Mouse (Mus musculus) embryonic facial prominence, embryonic 15.5 days (tissue): ENCODE measurements around the gene Sos2. TPM values are rescaled to one million over a fixed set of nuclear protein-coding genes. Genes with fewer than 3 reads are reported as not detected.

ENCODE experiments used
- ATAC-seq: fragments of 200-750 bp; cut with Nextera tagmentation; 2 replicates; pipeline ENCODE4 v1.8.0; 2017; ENCODE audit warnings: low read depth, moderate TSS enrichment; ENCODE audit not compliant: insufficient number of reproducible peaks, low FRiP score, low TSS enrichment
- H3K27ac ChIP-seq: fragments of 300-500 bp; sonication (generic); replicated peaks from 2 replicates; pipeline ENCODE4 v1.5.1; 2015; ENCODE audit warnings: mild to moderate bottlenecking, inconsistent platforms
- H3K27me3 ChIP-seq: fragments of 300-500 bp; sonication (generic); 2 replicates; pipeline ENCODE4 v1.6.1; 2015; ENCODE audit warnings: inconsistent platforms
- H3K36me3 ChIP-seq: fragments of 300-500 bp; sonication (generic); 2 replicates; pipeline ENCODE4 v1.6.1; 2015; ENCODE audit warnings: mild to moderate bottlenecking, inconsistent platforms
- H3K4me1 ChIP-seq: fragments of 300-500 bp; sonication (generic); 2 replicates; pipeline ENCODE4 v1.6.1; 2015; ENCODE audit warnings: inconsistent platforms
- H3K4me2 ChIP-seq: fragments of 300-500 bp; sonication (generic); replicated peaks from 2 replicates; pipeline ENCODE4 v1.6.1; 2015; ENCODE audit warnings: mild to moderate bottlenecking, inconsistent platforms
- H3K4me3 ChIP-seq: fragments of 300-500 bp; sonication (generic); replicated peaks from 2 replicates; pipeline ENCODE4 v1.5.1; 2015; ENCODE audit warnings: mild to moderate bottlenecking, inconsistent platforms
- H3K9ac ChIP-seq: fragments of 300-500 bp; sonication (generic); 2 replicates; pipeline ENCODE4 v1.6.1; 2015; ENCODE audit warnings: inconsistent platforms
- H3K9me3 ChIP-seq: fragments of 300-500 bp; sonication (generic); replicated peaks from 2 replicates; pipeline ENCODE4 v1.6.1; 2016; ENCODE audit warnings: inconsistent platforms
- WGBS: fragments of 180-500 bp; shearing (Covaris S2); methylation state at CpG from one replicate; pipeline ENCODE4 v1.1.7; 2015; 5-methylcytosine and 5-hydroxymethylcytosine counted together
- microRNA-seq: library from miRNA; unstranded; fragments of <30 nt; microRNA quantifications from one replicate; pipeline ENCODE4, GENCODE M21; 2016; ENCODE audit warnings: borderline number of aligned reads
- polyA plus RNA-seq: library from polyadenylated mRNA; unstranded; fragments of >200 nt; fragmentation: Nextera tagmentation; extraction: Ambion mirVana; gene quantifications from 2 replicates; pipeline ENCODE4 v1.2.1, GENCODE M21; 2015

The Sos2 gene
- polyA plus RNA-seq, 1 experiment from 2014 or later = 10.7 TPM

DNA sequence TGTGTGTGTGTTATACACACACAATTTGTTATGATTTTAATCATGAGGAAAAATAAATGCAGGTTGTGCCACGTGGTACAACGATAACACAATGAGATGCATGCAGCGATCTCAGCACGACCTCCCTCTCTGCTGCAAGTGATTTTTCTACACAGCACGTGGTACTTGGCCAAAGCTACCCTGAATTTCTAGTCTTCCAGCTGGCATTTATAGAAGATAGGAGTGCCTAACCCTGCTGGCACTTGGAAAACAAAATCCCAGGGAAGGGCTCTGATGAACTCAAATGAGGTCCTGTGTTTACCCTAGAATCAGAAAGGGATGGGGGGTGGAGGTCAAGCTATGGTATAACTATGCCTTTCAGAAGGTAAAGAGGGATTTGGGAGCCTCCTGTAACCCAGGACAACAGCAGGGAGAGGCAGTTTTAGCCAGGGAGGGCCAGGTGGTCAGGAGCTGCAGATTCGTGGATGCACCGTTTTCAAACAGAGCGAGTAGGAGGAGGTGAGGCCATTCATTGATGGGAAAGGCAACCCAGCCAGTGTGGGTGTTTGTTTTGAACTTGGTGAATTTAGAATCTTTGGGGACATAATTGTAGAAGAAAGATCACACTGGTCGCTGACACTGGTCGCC is 144.9 kb downstream of the Sos2 start:
- H3K4me2 ChIP-seq = peak overlapping the region; percentile 44; the same call in 1 of the 2 replicates
- H3K9me3 ChIP-seq = no peaks in the 10 kb centered on the region
- peaks cover 34% of the 10 kb centered on the region for H3K4me1 ChIP-seq
- peak overlapping the region; percentile 93 for H3K27ac ChIP-seq
- no peak overlapping the region for H3K9ac ChIP-seq
- no peak for ATAC-seq
- no peak overlapping the region for H3K4me3 ChIP-seq
- 68% methylated on average over 10 of the region's 10 CpGs for WGBS
- H3K27me3 ChIP-seq = no peaks in the 10 kb centered on the region
- no peaks in the 10 kb centered on the region for H3K36me3 ChIP-seq

Small RNA genes within 50 kb of the gene (microRNA-seq; reads per million reads assigned to microRNA genes)
- gene Gm23018 = not detected

Other genes with a start within 250 kb of the Sos2 start
- gene Vcpkmt, start 98.8 kb downstream of the Sos2 start, polyA plus RNA-seq = 29.4 TPM in 2 replicates
- 17.2 and 17.3 TPM in 2 replicates for gene L2hgdh, start 43.0 kb upstream of the Sos2 start, polyA plus RNA-seq
- gene Atp5s, start 43.1 kb upstream of the Sos2 start, polyA plus RNA-seq = 32.5 and 35.0 TPM in 2 replicates
- 2.8 and 3.2 TPM in 2 replicates for gene Cdkl1, start 109.4 kb upstream of the Sos2 start, polyA plus RNA-seq
- 7.3 and 8.6 TPM in 2 replicates for gene Atl1, start 210.8 kb upstream of the Sos2 start, polyA plus RNA-seq
- 36.5 and 36.6 TPM in 2 replicates for gene Map4k5, start 211.3 kb upstream of the Sos2 start, polyA plus RNA-seq